Mouse (Mus musculus) kidney, adult 9 months (tissue): Measurements from ENCODE around the gene Zrsr2.

ENCODE experiments used
- DNase-seq: peaks from one replicate; pipeline ENCODE4 v3.0.0; 2022

The Zrsr2 gene

GRCm38 (mm10) chrX:163958467-163958875 is at the start of gene Zrsr2:
Gene Zrsr2 (minus strand): TSS chrX:163958661.
- peak; percentile 94 for DNase-seq

- peak; percentile 33 for DNase-seq
Observed at GRCm38 (mm10) chrX:164004809-164005208, 46.3 kb upstream of the Zrsr2 start.

- no peak for DNase-seq
Observed at GRCm38 (mm10) chrX:163999848-164000247, 41.4 kb upstream of the Zrsr2 start.

- no peak for DNase-seq
Observed at GRCm38 (mm10) chrX:163996754-163997153, 38.3 kb upstream of the Zrsr2 start.

- no peak for DNase-seq
Observed at GRCm38 (mm10) chrX:163987718-163988374, 29.4 kb upstream of the Zrsr2 start.

- no peak for DNase-seq
Observed at GRCm38 (mm10) chrX:163982129-163982528, 23.7 kb upstream of the Zrsr2 start.

- no peak for DNase-seq
Observed at GRCm38 (mm10) chrX:163981500-163981899, 23.0 kb upstream of the Zrsr2 start.

GRCm38 (mm10) chrX:163981092-163981491 is 22.6 kb upstream of the Zrsr2 start:
- no peak for DNase-seq

- DNase-seq = peak; percentile 64
Observed at GRCm38 (mm10) chrX:163957803-163958466, 526 bp downstream of the Zrsr2 start.

GRCm38 (mm10) chrX:163957381-163957780 is 1.1 kb downstream of the Zrsr2 start:
- DNase-seq = no peak

- DNase-seq = no peak
Observed at GRCm38 (mm10) chrX:163951618-163952017, 6.8 kb downstream of the Zrsr2 start.

- DNase-seq = no peak
Observed at GRCm38 (mm10) chrX:163944381-163944780, 14.1 kb downstream of the Zrsr2 start.

GRCm38 (mm10) chrX:163938587-163938986 is 19.9 kb downstream of the Zrsr2 start:
- no peak for DNase-seq

- DNase-seq = no peak
Observed at GRCm38 (mm10) chrX:163934731-163935130, 23.7 kb downstream of the Zrsr2 start.

GRCm38 (mm10) chrX:163929550-163929949 is 28.9 kb downstream of the Zrsr2 start:
- DNase-seq = no peak

- peak; percentile 4 for DNase-seq
Observed at GRCm38 (mm10) chrX:163912791-163913190, 45.7 kb downstream of the Zrsr2 start.

- peak; percentile 22 for DNase-seq
Observed at GRCm38 (mm10) chrX:163909381-163909780, 49.1 kb downstream of the Zrsr2 start.

- DNase-seq = peak; percentile 96
Observed at GRCm38 (mm10) chrX:163908337-163909250, 49.9 kb downstream of the Zrsr2 start, which contains the start of gene Ap1s2. Gene Ap1s2 (plus strand): TSS chrX:163909017.

GRCm38 (mm10) chrX:163908003-163908336 is 50.5 kb downstream of the Zrsr2 start:
- no peak for DNase-seq

- DNase-seq = no peak
Observed at GRCm38 (mm10) chrX:163906861-163907260, 51.6 kb downstream of the Zrsr2 start.

- no peak for DNase-seq
Observed at GRCm38 (mm10) chrX:163899431-163900020, 58.9 kb downstream of the Zrsr2 start.

GRCm38 (mm10) chrX:163897354-163897753 is 61.1 kb downstream of the Zrsr2 start:
- no peak for DNase-seq

GRCm38 (mm10) chrX:163885539-163885981 is 72.9 kb downstream of the Zrsr2 start:
- DNase-seq = no peak
